Mouse (Mus musculus) heart, postnatal 0 days (tissue): ENCODE results near the gene Gins3.

Experiments used
- CTCF ChIP-seq: IDR thresholded peaks from 2 replicates; pipeline ENCODE4 v1.5.1; 2016; ENCODE audit warnings: antibody characterized with exemption, control low read depth, low read depth
- EP300 ChIP-seq: IDR thresholded peaks from 2 replicates; pipeline ENCODE4 v1.6.1; 2016; ENCODE audit warnings: antibody characterized with exemption, low read depth

- TF ChIP-seq CTCF: no peak
- TF ChIP-seq EP300: no peak
Observed at GRCm38 (mm10) chr8:95644942-95645341, 11.7 kb downstream of the Gins3 start.
